Mouse (Mus musculus): ENCODE measurements around the gene Ptgir.
"Not testable (repeated sequence)": the region's sequence is repeated elsewhere in the genome, so short reads cannot be mapped to it uniquely, and the experiment has no call there.

The Ptgir gene

GRCm38 (mm10) chr7:16944808-16945315, 38.6 kb downstream of the Ptgir start:
- no peak for DNase-seq

- DNase-seq: no peak
These were observed 39.1 kb downstream of the Ptgir start for GRCm38 (mm10) chr7:16945419-16945818.

- DNase-seq: no peak
These were observed 40.4 kb downstream of the Ptgir start for GRCm38 (mm10) chr7:16946441-16947348.

- peak; percentile 59 for DNase-seq
These were observed 41.1 kb downstream of the Ptgir start for GRCm38 (mm10) chr7:16947349-16947895.

GRCm38 (mm10) chr7:16947959-16948361, 41.7 kb downstream of the Ptgir start:
- DNase-seq: no peak

- DNase-seq: no peak
These were observed 42.7 kb downstream of the Ptgir start for GRCm38 (mm10) chr7:16948923-16949458.

GRCm38 (mm10) chr7:16949908-16950841, 43.9 kb downstream of the Ptgir start:
- DNase-seq: peak; percentile 81

- DNase-seq: peak; percentile 76
These were observed 44.8 kb downstream of the Ptgir start for GRCm38 (mm10) chr7:16950861-16951635.

GRCm38 (mm10) chr7:16953776-16954175, 47.5 kb downstream of the Ptgir start:
- DNase-seq: not testable (repeated sequence)

GRCm38 (mm10) chr7:16955712-16956111, 49.4 kb downstream of the Ptgir start:
- DNase-seq: no peak

GRCm38 (mm10) chr7:16956410-16957265, 50.3 kb downstream of the Ptgir start:
- no peak for DNase-seq

GRCm38 (mm10) chr7:16959539-16960187, 53.4 kb downstream of the Ptgir start, which contains the start of gene Pnmal1:
TSS of gene Pnmal1 (plus strand) at chr7:16959679.
- peak; percentile 92 for DNase-seq
